Mouse (Mus musculus): ENCODE results near the gene Clmp.

GRCm38 (mm10) chr9:40772246-40772645 is 86.5 kb downstream of the Clmp start:
- TF ChIP-seq CTCF (IDR thresholded peaks at IDR 0.05; ENCODE audit: low read depth, low read length) (no peak), POLR2A (IDR thresholded peaks at IDR 0.05; ENCODE audit: insufficient read depth, low read length) (no peak), EP300 (IDR thresholded peaks at IDR 0.05; ENCODE audit: insufficient read depth, low read depth, low read length) (no peak)

Data from ES-Bruce4 (cell line).